Comparison of ENCODE assay signal across 8 mouse cellular contexts in genomic region chr1:168428255-168428654, GRCm38 (mm10). TPM values are rescaled to one million over a fixed set of nuclear protein-coding genes. Genes with fewer than 3 reads are reported as not detected.
DNase-seq lines count a peak whose midpoint lies in the region; ATAC-seq and TF ChIP-seq lines count a peak whose summit lies in the region.

No protein-coding gene starts in this region.

- peak overlapping the region; percentile 29; the same call in 1 of the 2 replicates for H3K27ac ChIP-seq in heart, adult 2 months
- H3K27ac ChIP-seq in heart, postnatal 0 days (ENCODE audit: low read depth): peak overlapping the region; percentile 43; the same call in 1 of the 2 replicates
- H3K27ac ChIP-seq in midbrain, embryonic 10.5 days (replicated peaks): peak overlapping the region; percentile 99

- TF ChIP-seq CTCF in heart, adult 2 months (IDR thresholded peaks at IDR 0.05): no peak
- no peak for TF ChIP-seq CTCF in brain, embryonic 14.5 days (IDR thresholded peaks at IDR 0.05; ENCODE audit: borderline replicate concordance, extremely low read depth, insufficient read depth, insufficient read length)
- no peak for TF ChIP-seq CTCF in heart, postnatal 0 days (IDR thresholded peaks at IDR 0.05; ENCODE audit: low read depth)

- no peak for DNase-seq in heart, adult 2 months
- DNase-seq in heart, postnatal 10 days: no peak
- peak; percentile 79 for DNase-seq in brain, embryonic 14.5 days (ENCODE audit: low read depth)
- no peak for DNase-seq in heart, postnatal 0 days (ENCODE audit: low spot score)
- DNase-seq in midbrain, embryonic 10.5 days (ENCODE audit: low spot score): no peak
- DNase-seq in urinary bladder, postnatal 10 days (ENCODE audit: low spot score): no peak
- no peak for DNase-seq in frontal cortex, postnatal 25 days (ENCODE audit: low spot score in 2 of 2)

- intact Hi-C loops in heart, adult 2 months (cut with DNase I): no loop called here
- intact Hi-C loops in heart, postnatal 10 days (cut with DNase I): no loop called here

- TF ChIP-seq POLR2A in heart, adult 2 months (IDR thresholded peaks at IDR 0.05; ENCODE audit: insufficient read depth, low read depth, low read length): no peak
- no peak for TF ChIP-seq POLR2A in brain, embryonic 14.5 days (IDR thresholded peaks at IDR 0.05; ENCODE audit: borderline replicate concordance, extremely low read depth, insufficient read depth, insufficient read length, poor library complexity, severe bottlenecking)

- no peak for ATAC-seq in heart, postnatal 0 days (ENCODE audit: insufficient read depth, low read depth)
- no peak for ATAC-seq in monocyte, adult 5-6 weeks (replicated peaks; ENCODE audit: insufficient number of reproducible peaks, low FRiP score, low TSS enrichment, poor library complexity, severe bottlenecking)

- H3K9ac ChIP-seq in heart, adult 2 months (ENCODE audit: low read depth, low read length): no peak overlapping the region
- peak overlapping the region; percentile 75 for H3K9ac ChIP-seq in heart, postnatal 0 days (replicated peaks; ENCODE audit: low read depth, low read length)

- peak overlapping the region; percentile 83 for H3K4me2 ChIP-seq in heart, postnatal 0 days (ENCODE audit: low read depth, low read length)

- H3K4me3 ChIP-seq in heart, adult 2 months: peak overlapping the region; percentile 77
- peak overlapping the region; percentile 90 for H3K4me3 ChIP-seq in heart, postnatal 0 days (ENCODE audit: low read depth, low read length)
- peak overlapping the region; percentile 85 for H3K4me3 ChIP-seq in midbrain, embryonic 10.5 days

- H3K9me3 ChIP-seq in heart, postnatal 0 days (replicated peaks; ENCODE audit: control insufficient read depth, low read length): no peaks in the 10 kb centered on the region
- no peaks in the 10 kb centered on the region for H3K9me3 ChIP-seq in midbrain, embryonic 10.5 days (replicated peaks)

- no peaks in the 10 kb centered on the region for H3K27me3 ChIP-seq in heart, adult 2 months (ENCODE audit: control insufficient read depth, insufficient read depth, low read length)
- no peaks in the 10 kb centered on the region for H3K27me3 ChIP-seq in heart, postnatal 0 days (ENCODE audit: control insufficient read depth, insufficient read depth, low read length)
- no peaks in the 10 kb centered on the region for H3K27me3 ChIP-seq in midbrain, embryonic 10.5 days (ENCODE audit: low read depth, poor library complexity, severe bottlenecking)

- peaks cover 4% of the 10 kb centered on the region for H3K4me1 ChIP-seq in heart, adult 2 months (ENCODE audit: control insufficient read depth, insufficient read depth, low read length)
- peaks cover 49% of the 10 kb centered on the region for H3K4me1 ChIP-seq in heart, postnatal 0 days (ENCODE audit: control insufficient read depth, insufficient read depth)
- H3K4me1 ChIP-seq in midbrain, embryonic 10.5 days: peaks cover 59% of the 10 kb centered on the region

- TF ChIP-seq EP300 in heart, adult 2 months (IDR thresholded peaks at IDR 0.05; ENCODE audit: insufficient read depth, low read depth, low read length): no peak
- TF ChIP-seq EP300 in heart, postnatal 0 days (IDR thresholded peaks at IDR 0.05; ENCODE audit: low read depth): no peak

- 52% methylated on average over 6 of the region's 6 CpGs for WGBS in heart, adult 2 months
- 35% methylated on average over 6 of the region's 6 CpGs for WGBS in heart, postnatal 0 days
- 44% methylated on average over 6 of the region's 6 CpGs for WGBS in midbrain, embryonic 10.5 days

- H3K36me3 ChIP-seq in heart, adult 2 months (ENCODE audit: control insufficient read depth, insufficient read depth, low read length): peaks cover 18% of the 10 kb centered on the region
- no peaks in the 10 kb centered on the region for H3K36me3 ChIP-seq in heart, postnatal 0 days (replicated peaks; ENCODE audit: control insufficient read depth, insufficient read depth, low read length)
- H3K36me3 ChIP-seq in midbrain, embryonic 10.5 days: no peaks in the 10 kb centered on the region; the same call in 1 of the 2 replicates

- H3K79me2 ChIP-seq in heart, adult 2 months (replicated peaks; ENCODE audit: control insufficient read depth, insufficient read depth, low read length): no peaks in the 10 kb centered on the region; the same call in 1 of the 2 replicates

RNA-seq across cellular contexts. Expression of gene Pbx1, which starts 3.8 kb away (rescaled TPM):
- 10 to 100 TPM; 52.8 to 54.7 TPM for total RNA-seq in heart, adult 2 months (2021)
- polyA plus RNA-seq in heart, adult 2 months (2012; rRNA removed): 33.1 and 47.6 TPM in 2 replicates
- 10 to 100 TPM; 67.4 to 78.3 TPM for total RNA-seq in heart, postnatal 10 days (2021)
- 137 and 141 TPM in 2 replicates for polyA plus RNA-seq in brain, embryonic 14.5 days (2012; rRNA removed)
- 31.3 and 42.9 TPM in 2 replicates for total RNA-seq in heart, postnatal 0 days (2014; rRNA removed; ENCODE audit: low replicate concordance)
- 15.7 and 17.1 TPM in 2 replicates for polyA plus RNA-seq in heart, postnatal 0 days (2015; fragmentation: Nextera tagmentation; extraction: Ambion mirVana)
- polyA plus RNA-seq in midbrain, embryonic 10.5 days (2016; fragmentation: Nextera tagmentation; extraction: Ambion mirVana): 34.9 and 42.3 TPM in 2 replicates
- total RNA-seq in monocyte, adult 5-6 weeks (2017): 5.0 to 7.4 TPM (median 5.4 TPM) in 3 replicates

Comparison
In these comparisons a context has a peak if more than half of its experiments do, and no peak if none do; other contexts are left out.
1. H3K27ac ChIP-seq: peak in every context shown above with its lines; median percentile 99 in midbrain, embryonic 10.5 days; 43 in heart, postnatal 0 days; 29 in heart, adult 2 months.